23 mouse cellular contexts compared by ENCODE assay signal in genomic region chr16:24932816-24933215, GRCm38 (mm10).
DNase-seq lines count a peak whose midpoint lies in the region; ATAC-seq lines count a peak whose summit lies in the region.
"Had no signal": no experiment of that assay in that cellular context is flagged by ENCODE, and none has a peak within 500 bp of the region (broad histone marks: within the 10 kb centered on the region; RNA-seq: fewer than 3 reads in every experiment).

No protein-coding gene starts in this region.

- no peaks in the 10 kb centered on the region for H3K4me1 ChIP-seq in limb, embryonic 12.5 days (replicated peaks)
- no peaks in the 10 kb centered on the region for H3K4me1 ChIP-seq in limb, embryonic 10.5 days
- H3K4me1 ChIP-seq in neural tube, embryonic 13.5 days (replicated peaks) = 0 out of 2 replicates have a peak, but pooled peaks cover 4% of the 10 kb centered on the region
- 0 out of 2 replicates have a peak, but pooled peaks cover 3% of the 10 kb centered on the region for H3K4me1 ChIP-seq in neural tube, embryonic 15.5 days
- H3K4me1 ChIP-seq: forebrain, embryonic 10.5 days; intestine, embryonic 15.5 days had no signal

- H3K27ac ChIP-seq in limb, embryonic 12.5 days = 0 out of 2 replicates have a peak overlapping the region, but pooled peaks have one; percentile 8
- no peak overlapping the region for H3K27ac ChIP-seq in limb, embryonic 10.5 days
- H3K27ac ChIP-seq in neural tube, embryonic 13.5 days (replicated peaks) = 0 out of 2 replicates have a peak overlapping the region, but pooled peaks have one; percentile 38
- H3K27ac ChIP-seq in neural tube, embryonic 15.5 days (replicated peaks) = no peak overlapping the region
- peak overlapping the region; percentile 99 for H3K27ac ChIP-seq in macrophage
- H3K27ac ChIP-seq: forebrain, embryonic 10.5 days; forebrain, embryonic 15.5 days; heart, embryonic 15.5 days; hindbrain, embryonic 13.5 days; intestine, embryonic 15.5 days had no signal

- intact Hi-C loops in left cerebral cortex, postnatal 14 days (cut with DNase I) = no loop called here

- no peaks in the 10 kb centered on the region for H3K9me3 ChIP-seq in limb, embryonic 12.5 days
- H3K9me3 ChIP-seq in limb, embryonic 10.5 days (replicated peaks) = no peaks in the 10 kb centered on the region
- no peaks in the 10 kb centered on the region for H3K9me3 ChIP-seq in neural tube, embryonic 13.5 days
- no peaks in the 10 kb centered on the region for H3K9me3 ChIP-seq in neural tube, embryonic 15.5 days (replicated peaks)
- H3K9me3 ChIP-seq: forebrain, embryonic 10.5 days; forebrain, embryonic 15.5 days; heart, embryonic 15.5 days; hindbrain, embryonic 13.5 days; intestine, embryonic 15.5 days had no signal

- DNase-seq in adrenal gland, adult 2 months = peak; percentile 28
- DNase-seq in adrenal gland, postnatal 36 days = no peak
- DNase-seq in limb, embryonic 10.5 days (ENCODE audit: low spot score) = no peak
- no peak for DNase-seq in left cerebral cortex, postnatal 14 days (ENCODE audit: low spot score in 2 of 2)
- DNase-seq: adrenal gland, postnatal 25 days; B cell, adult 2 months; cerebellum, adult 11-12 months; cerebellum, adult 9-10 months; cerebellum, postnatal 25 days; gastrocnemius, postnatal 10 days; heart, postnatal 14 days had no signal

- no peak overlapping the region for H3K4me2 ChIP-seq in limb, embryonic 12.5 days
- no peak overlapping the region for H3K4me2 ChIP-seq in neural tube, embryonic 13.5 days
- no peak overlapping the region for H3K4me2 ChIP-seq in neural tube, embryonic 15.5 days
- H3K4me2 ChIP-seq: forebrain, embryonic 15.5 days; heart, embryonic 11.5 days; heart, embryonic 15.5 days; hindbrain, embryonic 13.5 days; intestine, embryonic 15.5 days had no signal

- H3K79me2 ChIP-seq in macrophage (ENCODE audit: inconsistent target) = no peaks in the 10 kb centered on the region

- ATAC-seq in limb, embryonic 12.5 days (ENCODE audit: insufficient number of reproducible peaks, insufficient read depth, low FRiP score, low TSS enrichment, low read depth) = no peak
- no peak for ATAC-seq in neural tube, embryonic 13.5 days (ENCODE audit: low read depth)
- no peak for ATAC-seq in neural tube, embryonic 15.5 days (ENCODE audit: low FRiP score)
- ATAC-seq: forebrain, embryonic 15.5 days; intestine, embryonic 15.5 days had no signal

- H3K9ac ChIP-seq in limb, embryonic 12.5 days (replicated peaks) = no peak overlapping the region
- H3K9ac ChIP-seq in neural tube, embryonic 13.5 days = no peak overlapping the region
- H3K9ac ChIP-seq in neural tube, embryonic 15.5 days (replicated peaks) = no peak overlapping the region
- H3K9ac ChIP-seq: forebrain, embryonic 15.5 days; heart, embryonic 15.5 days; hindbrain, embryonic 13.5 days; intestine, embryonic 15.5 days had no signal

- 81% methylated on average over 3 of the region's 3 CpGs for WGBS in limb, embryonic 12.5 days
- 89% methylated on average over 3 of the region's 3 CpGs for WGBS in limb, embryonic 10.5 days
- WGBS in neural tube, embryonic 13.5 days = 74% methylated on average over 3 of the region's 3 CpGs
- WGBS in neural tube, embryonic 15.5 days = 55% methylated on average over 3 of the region's 3 CpGs
- 89% methylated on average over 3 of the region's 3 CpGs for WGBS in macrophage (ENCODE audit: missing documents)

- no peaks in the 10 kb centered on the region for H3K36me3 ChIP-seq in limb, embryonic 12.5 days
- no peaks in the 10 kb centered on the region for H3K36me3 ChIP-seq in limb, embryonic 10.5 days
- H3K36me3 ChIP-seq in neural tube, embryonic 13.5 days = no peaks in the 10 kb centered on the region
- no peaks in the 10 kb centered on the region for H3K36me3 ChIP-seq in neural tube, embryonic 15.5 days
- H3K36me3 ChIP-seq in macrophage (ENCODE audit: inconsistent target) = no peaks in the 10 kb centered on the region
- H3K36me3 ChIP-seq: forebrain, embryonic 10.5 days; forebrain, embryonic 15.5 days; heart, embryonic 15.5 days; hindbrain, embryonic 13.5 days; intestine, embryonic 15.5 days had no signal

- H3K27me3 ChIP-seq in limb, embryonic 12.5 days = no peaks in the 10 kb centered on the region
- H3K27me3 ChIP-seq in limb, embryonic 10.5 days (ENCODE audit: low read depth, poor library complexity, severe bottlenecking) = no peaks in the 10 kb centered on the region
- H3K27me3 ChIP-seq in neural tube, embryonic 13.5 days = no peaks in the 10 kb centered on the region
- H3K27me3 ChIP-seq in neural tube, embryonic 15.5 days (replicated peaks) = no peaks in the 10 kb centered on the region
- H3K27me3 ChIP-seq: forebrain, embryonic 15.5 days; heart, embryonic 15.5 days; hindbrain, embryonic 13.5 days; intestine, embryonic 15.5 days had no signal

- H3K4me3 ChIP-seq in limb, embryonic 12.5 days (replicated peaks) = no peak overlapping the region
- H3K4me3 ChIP-seq in limb, embryonic 10.5 days = no peak overlapping the region
- H3K4me3 ChIP-seq in neural tube, embryonic 13.5 days = no peak overlapping the region
- no peak overlapping the region for H3K4me3 ChIP-seq in neural tube, embryonic 15.5 days (replicated peaks)
- no peak overlapping the region for H3K4me3 ChIP-seq in macrophage (ENCODE audit: inconsistent target)
- H3K4me3 ChIP-seq: erythroblast, embryonic 14.5 days; forebrain, embryonic 10.5 days; forebrain, embryonic 15.5 days; heart, adult 2 months; heart, embryonic 15.5 days; hindbrain, embryonic 13.5 days; intestine, embryonic 15.5 days had no signal

Comparison
In these comparisons a context has a peak if more than half of its experiments do, and no peak if none do; other contexts are left out.
1. H3K27ac ChIP-seq: peak in limb, embryonic 12.5 days (single experiment), neural tube, embryonic 13.5 days (single experiment) and macrophage (single experiment); none in limb, embryonic 10.5 days (single experiment) and neural tube, embryonic 15.5 days (single experiment).